Mouse (Mus musculus): Measurements from ENCODE around the gene Gm1043.

The Gm1043 gene

DNA sequence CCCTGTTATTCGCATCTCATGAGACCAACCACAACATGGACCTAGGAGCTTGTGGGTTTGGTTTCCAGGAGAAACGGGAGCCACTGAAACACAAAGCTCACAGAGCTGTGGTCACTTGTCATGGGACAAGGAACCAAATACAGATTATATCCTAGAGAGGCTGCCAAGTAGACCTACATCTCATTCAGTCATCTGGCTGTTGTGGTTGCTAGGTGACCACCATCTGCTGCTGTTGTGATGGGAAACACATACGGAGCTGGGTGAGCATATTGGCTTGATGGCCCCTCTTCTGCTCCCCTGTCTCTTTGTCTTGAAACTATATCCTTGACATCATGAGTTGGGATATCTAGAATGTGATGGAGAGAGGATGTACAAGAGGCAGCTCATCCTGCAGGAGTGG, 112.3 kb downstream of the Gm1043 start:
- no peak for DNase-seq (ENCODE audit: low read depth in 1 of 2, low spot score in 2 of 2)

DNA sequence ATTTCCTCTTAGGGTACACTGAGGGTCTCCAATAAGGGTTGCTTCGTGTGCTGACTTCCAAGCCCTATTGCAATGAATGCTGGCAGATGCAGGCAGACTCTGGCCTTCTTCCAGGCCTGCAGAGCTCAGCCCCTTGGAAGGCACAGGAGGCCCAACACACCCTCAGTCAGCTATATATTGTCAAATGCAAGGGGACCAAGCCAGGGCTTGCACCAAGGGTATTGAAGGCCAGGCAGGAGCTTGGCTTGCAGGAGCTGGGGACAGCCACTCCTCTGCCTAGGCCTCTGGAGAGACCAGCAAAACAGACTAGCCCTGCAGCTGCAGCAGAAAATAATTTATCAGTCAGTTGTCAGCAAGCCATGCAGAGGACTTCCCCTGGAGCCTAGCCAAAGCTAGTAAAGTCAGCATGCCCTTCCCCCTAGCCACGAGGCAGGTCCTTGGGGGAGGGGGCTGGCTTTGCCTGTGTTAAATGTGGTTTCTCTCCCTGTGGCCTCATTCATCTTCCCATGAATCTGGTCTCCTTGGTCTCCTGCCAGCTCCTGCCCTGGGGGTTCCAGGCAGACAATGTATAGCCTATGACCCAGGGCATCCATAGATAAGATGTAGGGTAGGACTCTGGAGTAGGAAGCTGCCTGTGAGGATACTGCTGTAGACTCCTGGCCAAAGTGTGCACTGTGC, 113.0 kb downstream of the Gm1043 start:
- DNase-seq (ENCODE audit: low read depth in 1 of 2, low spot score in 2 of 2), result no peak

DNA sequence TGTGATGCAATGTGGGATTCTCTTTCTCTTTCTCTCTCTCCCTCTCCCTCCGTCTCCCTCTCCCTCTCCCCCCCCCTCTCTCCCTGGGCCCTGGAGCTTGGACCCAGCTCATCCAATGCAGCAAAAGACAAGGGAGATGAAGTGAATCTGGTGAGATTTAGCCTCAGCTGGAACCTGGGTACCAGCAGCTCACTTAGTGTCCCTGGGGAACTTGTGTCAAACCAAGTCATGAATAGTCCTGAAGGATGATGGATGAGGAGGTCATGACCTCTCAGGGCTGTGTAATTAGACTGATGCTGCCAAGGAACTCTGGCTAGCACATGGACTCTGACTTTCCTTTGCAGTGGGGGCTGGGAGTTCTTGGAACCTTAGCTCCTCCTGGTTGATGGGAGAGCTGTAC, 117.1 kb downstream of the Gm1043 start:
- no peak for DNase-seq (ENCODE audit: low read depth in 1 of 2, low spot score in 2 of 2)

DNA sequence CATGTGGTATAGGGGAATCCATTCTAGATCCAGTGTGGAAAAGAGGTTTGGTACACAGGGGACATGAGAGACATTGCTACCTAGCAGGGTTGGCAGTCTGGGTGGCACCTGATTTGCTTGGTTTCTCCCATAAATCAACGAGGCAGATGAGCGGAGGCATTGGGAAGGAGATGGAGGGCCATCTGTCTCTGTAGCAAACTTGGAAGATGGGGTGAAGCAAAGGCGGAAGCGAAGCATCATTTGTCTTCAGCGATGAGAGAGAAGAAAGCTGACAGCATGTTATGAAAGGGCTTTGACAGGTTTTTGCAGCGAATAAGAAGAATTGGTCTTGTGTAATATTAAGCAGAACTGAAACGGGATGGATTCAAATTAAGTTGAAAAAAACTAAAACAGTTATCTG, 119.7 kb downstream of the Gm1043 start:
- DNase-seq (ENCODE audit: low read depth in 1 of 2, low spot score in 2 of 2), result no peak

DNA sequence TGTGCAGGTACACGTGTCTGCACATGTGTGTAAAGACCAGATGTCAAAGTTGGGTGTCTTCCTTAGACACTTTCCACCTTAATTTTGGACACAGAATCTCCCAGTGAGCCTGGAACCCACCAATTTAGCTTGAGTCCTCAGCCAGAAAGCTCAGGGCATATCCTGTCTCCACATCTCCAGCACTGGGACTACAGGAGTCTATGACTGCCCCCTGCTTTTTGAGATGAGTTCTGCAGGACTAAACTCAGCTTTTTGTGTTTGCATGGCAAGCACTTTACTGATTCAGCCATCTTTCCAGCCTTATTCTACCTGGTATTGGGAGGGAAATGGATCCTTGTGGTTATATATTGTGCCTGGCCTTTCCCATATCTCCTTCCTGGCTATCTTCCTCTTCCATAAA, 120.2 kb downstream of the Gm1043 start:
- DNase-seq (ENCODE audit: low read depth in 1 of 2, low spot score in 2 of 2), result no peak

DNA sequence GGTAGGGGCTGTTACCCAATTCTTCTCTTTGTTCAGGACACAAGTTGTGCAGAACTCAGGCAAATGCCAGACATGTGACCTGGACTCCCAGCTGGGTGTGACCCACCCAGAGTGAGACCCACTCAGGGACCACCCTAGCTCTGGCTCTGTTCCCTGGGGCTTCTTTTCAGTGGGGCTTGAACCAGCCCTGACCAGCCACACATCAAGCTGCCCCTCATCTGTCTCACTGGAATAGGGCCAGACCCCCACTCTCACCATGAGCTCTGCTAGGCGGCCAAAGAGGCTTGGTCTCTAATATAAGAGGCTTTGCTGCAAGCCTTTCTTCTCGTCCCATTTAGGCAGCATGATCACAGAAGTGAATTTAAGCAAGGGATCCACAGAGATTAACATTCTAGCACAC, 121.2 kb downstream of the Gm1043 start:
- DNase-seq (ENCODE audit: low read depth in 1 of 2, low spot score in 2 of 2), result no peak

DNA sequence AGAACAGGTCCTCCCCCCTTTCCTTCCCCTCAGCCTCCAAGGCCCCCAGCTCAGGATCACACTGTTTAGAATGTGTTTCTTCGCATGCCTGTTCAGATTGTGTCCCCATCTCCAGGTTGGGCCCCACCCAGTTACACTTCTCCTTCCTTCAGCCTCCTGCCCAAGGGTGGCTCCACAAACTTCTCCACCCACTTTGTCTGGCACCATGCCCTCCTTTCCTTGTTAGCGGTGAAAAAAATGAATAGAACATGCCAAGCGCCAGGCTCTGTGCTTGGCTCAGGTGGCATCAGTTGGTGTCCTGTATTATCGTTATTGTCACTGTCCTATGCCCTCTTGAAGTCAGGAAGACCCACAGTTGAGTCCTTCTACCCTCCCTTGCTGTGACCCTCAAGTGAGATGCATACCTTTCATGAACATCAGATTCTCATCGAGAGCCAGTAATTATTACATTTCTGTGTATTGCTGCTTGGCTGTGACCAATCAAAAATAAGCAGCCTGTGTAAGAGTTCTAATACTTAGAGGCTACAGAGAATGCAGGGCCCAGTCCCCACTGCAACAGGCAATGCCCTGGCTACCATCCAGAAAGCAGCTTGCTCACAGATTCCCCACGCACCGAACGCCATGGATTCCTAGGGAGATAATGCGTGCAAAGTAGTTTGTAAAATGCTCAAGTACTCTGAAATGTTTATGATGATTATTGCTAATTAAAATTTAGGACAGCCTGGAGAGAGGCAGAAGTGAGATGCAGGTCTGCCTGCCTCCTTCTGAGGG, 128.0 kb downstream of the Gm1043 start:
- DNase-seq (ENCODE audit: low read depth in 1 of 2, low spot score in 2 of 2), result no peak

DNA sequence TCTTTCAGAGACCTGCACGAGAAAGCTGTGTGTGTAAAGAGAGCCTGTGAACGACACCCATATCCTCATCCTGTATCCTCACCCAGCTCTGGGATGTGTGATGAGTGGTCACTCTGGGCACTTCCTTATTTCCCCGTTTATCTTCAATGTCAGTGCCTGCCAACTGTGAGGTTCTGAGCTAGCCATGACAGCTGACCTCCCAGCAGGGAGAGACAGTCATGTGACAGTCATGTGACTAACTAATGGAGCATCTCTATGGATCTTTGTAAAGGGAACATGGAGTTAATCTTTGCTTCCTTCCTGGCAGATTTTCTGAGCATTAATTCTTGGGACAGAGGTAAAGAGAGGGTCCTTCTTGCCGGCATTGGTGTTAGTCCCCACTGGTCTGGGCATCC, 128.5 kb downstream of the Gm1043 start:
- DNase-seq (ENCODE audit: low read depth in 1 of 2, low spot score in 2 of 2), result no peak

DNA sequence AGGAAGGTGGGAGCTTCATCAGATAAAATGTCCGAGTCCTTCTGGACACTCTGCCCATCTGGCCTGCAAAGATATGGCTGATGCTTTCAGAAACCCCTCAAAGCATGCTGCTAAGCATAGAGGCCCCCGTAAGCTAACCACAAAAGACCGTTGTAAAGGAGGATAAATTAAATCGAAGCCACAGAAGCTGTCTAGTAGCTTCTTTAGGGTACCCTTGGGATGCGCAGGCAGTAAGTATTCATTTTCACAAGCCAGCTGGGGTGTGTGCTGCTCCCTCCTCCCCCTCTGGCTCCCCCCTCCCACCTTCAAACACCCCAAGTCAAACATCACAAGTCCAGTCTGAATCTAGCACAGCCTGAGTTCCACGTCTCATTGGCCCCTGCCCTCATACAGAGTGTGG, 129.4 kb downstream of the Gm1043 start:
- DNase-seq (ENCODE audit: low read depth in 1 of 2, low spot score in 2 of 2), result no peak

DNA sequence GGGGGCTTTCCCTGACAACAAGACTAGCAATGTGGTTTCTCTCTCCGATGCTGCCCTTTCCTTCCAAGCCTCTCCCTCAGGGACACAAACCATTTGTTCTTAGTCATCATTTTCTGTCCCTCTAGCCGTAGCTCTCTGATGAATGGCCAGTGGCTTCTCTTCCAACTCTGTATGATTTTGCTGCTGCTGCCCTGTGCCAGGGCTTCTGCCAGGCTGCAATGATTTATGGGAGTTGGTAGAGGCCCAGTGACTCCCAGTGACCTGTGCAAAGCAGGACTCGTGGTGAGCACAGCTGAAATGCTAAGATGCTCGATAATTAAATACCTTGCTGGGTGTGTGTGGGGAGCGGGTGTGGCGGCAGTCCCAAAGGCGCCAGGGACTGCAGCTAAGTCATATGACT, 130.1 kb downstream of the Gm1043 start:
- no peak for DNase-seq (ENCODE audit: low read depth in 1 of 2, low spot score in 2 of 2)

DNA sequence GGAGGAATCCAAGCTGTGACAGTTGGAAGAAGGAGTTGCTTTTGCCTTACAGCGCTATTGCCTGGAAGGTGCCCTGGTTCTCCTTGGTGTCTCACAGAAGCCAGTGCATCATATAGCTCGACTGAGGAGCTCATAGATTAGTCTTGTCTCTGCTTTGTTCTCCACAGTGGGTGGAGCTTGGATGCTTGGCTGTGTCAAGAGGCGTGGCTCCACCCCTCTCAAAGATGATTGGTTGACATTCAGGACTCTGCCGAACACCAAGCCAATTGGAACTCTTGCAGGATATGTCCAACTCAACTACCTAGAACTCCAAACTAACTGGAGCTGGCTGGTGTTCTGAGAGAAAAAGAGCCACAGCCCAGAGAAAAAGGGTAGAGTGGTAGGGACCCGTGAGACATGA, 134.4 kb downstream of the Gm1043 start:
- DNase-seq (ENCODE audit: low read depth in 1 of 2, low spot score in 2 of 2), result no peak

DNA sequence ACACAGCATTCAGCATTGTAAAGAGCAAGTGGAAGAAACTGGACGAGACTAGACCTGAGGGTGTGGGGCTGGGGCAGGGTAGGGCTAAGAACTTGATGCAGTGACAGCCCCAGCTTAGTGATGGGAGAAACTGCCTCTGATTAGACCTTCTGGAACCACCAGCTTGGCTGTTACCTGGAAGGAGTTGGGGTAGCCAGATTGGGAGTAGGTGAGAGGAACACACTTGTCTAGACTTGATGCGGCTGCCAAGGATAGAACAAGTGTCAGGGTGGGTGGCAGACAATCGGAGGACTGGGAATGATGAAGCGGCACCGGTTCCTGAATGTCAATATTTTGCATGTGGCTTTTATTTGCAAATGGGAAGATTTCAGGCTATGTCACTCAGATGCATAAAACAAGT, 135.4 kb downstream of the Gm1043 start:
- DNase-seq (ENCODE audit: low read depth in 1 of 2, low spot score in 2 of 2), result no peak

DNA sequence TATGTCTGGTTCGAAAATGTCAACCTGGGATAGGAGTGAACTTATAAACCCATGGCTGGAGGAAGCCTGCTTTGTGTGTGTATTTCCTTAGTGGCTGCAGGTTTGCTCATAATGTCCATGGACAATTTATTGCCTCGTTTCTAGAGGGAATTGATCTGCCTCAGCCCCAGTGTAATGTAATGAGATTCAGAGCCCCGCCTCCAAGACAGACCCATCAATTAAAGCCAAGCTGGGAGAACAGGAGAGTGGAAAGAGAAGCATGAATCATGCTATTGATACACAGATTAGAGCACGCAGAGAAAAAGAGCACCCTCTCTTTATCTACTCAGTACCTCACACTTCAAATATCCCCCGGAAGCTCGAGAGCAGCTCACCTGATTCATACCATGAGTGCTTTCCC, 136.4 kb downstream of the Gm1043 start:
- DNase-seq (ENCODE audit: low read depth in 1 of 2, low spot score in 2 of 2), result no peak

DNA sequence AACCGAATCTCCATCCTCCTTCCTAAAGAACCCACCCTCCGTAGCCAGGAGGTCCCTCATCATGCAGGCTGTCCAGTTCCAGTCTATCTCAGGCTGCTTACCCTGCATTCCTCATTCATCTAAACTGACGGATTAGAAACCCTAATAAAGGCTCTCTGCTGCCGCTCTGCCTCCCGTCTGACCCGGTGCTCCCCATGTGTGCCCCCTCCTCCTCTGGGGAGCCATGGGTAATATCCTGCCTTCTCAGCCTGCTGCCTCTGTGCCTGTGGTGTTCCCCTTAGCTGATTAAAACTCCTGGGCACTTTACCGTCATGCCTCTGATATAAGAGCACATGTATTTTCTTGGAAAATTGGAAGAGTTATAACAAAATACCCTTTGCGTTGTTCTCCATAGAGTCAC, 137.1 kb downstream of the Gm1043 start:
- DNase-seq (ENCODE audit: low read depth in 1 of 2, low spot score in 2 of 2), result no peak

DNA sequence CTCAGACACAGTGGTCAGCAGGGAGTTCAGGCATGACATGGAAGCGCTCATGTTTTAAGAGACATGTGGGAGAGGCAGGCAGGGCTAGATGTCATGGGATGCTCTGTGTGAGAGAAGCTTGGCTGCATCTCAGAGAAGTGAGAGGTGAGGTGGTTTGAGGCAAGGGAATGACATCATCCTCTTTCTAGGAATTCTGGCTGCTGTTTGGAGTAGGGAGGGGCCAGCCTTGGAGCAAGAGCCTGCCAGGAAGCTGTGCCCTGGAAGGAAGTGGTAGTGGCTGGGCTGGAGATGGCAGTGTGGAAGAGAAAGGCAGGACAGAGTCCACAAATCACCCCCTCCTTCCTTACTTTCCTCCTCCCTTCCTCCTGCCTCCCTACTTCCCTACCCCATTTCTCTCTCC, 140.5 kb downstream of the Gm1043 start:
- no peak for DNase-seq (ENCODE audit: low read depth in 1 of 2, low spot score in 2 of 2)

DNA sequence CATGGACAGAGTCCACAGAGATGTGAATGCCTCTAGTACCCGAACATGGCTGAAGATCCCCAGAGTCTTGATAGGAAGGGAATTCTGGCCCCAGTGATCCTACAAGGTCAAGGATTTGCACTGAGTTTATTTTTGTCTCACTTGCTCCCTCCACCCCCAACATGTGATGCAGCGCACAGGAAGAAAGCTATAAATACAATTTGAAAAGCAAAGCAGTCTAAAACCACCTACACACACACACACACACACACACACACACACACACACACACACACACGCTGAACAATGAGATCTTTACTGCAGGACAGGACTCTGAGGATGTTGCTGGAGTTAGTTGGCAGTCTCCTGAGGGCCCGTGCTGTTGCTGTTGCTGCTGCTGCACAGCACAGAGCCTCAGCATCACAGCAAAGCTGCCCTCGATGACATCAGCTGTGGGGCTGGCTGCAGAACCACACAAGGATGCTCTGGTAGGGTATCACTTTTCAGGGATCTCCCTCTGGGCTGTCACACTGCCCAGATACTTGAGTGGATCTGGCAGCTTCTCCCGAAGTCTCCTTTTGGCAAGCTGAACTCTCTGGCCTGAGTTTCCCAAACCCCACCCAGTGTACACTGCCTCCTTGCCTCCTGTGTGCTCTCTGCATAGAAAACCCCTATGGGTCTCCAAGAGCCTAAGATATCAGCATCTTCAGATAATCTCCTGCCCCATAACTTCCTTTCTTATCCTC, 142.9 kb downstream of the Gm1043 start:
- no peak for DNase-seq (ENCODE audit: low read depth in 1 of 2, low spot score in 2 of 2)

DNA sequence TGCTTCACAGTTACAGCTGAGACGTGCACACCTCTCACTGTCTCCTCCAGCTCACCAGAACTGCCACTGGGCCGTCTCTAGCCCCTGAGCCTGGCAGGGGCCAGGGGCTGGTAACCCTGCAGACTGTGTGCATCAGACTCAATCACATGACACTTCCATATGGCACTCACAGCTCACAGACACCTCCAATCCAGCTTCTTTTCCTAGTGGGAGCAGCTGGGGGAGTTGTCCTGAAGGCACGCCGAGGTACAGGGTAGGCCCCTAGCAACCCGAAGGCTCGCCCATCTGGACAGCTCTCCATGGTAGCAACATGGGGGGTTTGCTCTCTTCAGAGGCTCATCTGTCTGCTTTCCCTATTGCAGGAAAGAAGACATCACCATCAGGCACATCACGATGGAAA, 143.7 kb downstream of the Gm1043 start:
- DNase-seq (ENCODE audit: low read depth in 1 of 2, low spot score in 2 of 2), result no peak

DNA sequence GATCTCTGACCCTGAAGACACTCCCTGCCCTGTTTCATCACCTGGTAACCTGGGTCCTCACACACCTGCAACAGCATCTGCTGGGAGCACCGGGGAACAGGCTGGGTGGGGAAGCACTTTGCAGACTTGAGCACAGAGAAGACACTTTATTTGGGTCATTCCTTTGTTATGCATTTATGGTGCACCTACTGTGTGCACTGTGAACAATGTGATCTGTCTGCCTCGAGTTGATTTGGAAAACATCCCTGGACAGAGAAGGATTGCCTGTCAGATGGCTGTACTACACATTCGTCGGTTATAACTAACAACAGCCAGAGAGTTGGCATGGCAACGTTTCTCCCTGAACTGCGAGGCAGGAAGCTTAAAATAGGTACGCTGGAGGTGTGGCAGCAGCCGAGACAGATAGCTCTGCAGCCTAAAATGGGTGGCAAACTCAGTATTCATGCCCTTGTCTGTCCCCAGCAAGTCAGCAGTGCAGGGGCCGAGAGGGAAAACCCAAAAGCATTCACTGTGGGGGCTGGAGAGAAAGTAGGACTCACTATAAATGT, 147.9 kb downstream of the Gm1043 start:
- no peak for DNase-seq (ENCODE audit: low read depth in 1 of 2, low spot score in 2 of 2)

DNA sequence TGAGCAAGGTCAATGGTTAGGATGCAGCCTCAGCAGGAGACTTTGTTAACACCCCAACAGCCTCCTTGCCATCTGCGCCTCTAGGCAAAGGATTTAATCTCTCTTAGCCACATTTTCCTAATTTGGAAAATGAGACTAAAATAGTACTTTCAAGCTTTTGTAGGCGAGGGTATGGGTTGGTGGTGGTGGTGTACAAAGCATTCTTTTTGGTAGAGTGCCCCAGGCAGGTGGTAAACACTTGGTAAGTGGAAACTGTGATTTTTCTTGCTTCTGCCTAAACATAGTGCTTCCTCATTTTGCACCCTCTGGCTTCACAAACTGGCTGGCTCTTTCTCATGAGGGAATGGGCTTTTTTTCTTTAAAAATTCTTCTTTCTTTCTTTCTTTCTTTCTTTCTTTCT, 153.5 kb downstream of the Gm1043 start:
- DNase-seq (ENCODE audit: low read depth in 1 of 2, low spot score in 2 of 2), result no peak

DNA sequence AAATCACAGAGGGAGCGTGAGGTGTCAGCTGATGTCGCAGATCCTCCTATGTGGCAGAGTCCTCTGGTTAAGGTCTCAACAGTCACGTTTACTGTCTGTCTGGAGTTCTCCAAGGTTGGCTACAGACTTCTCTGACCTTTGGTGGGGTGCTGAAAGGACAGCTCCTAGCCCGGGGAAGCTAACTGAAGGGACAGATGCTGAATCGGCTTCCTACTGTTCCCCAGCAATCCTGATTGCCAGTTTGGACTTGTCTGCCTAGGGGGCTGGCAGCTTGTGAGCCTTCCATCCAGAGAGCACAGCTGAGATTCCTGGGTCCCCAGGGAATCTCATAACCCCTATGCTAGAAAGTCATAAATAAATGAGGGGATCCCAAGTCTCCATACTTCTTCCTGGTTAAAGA, 155.4 kb downstream of the Gm1043 start:
- DNase-seq (ENCODE audit: low read depth in 1 of 2, low spot score in 2 of 2), result no peak

DNA sequence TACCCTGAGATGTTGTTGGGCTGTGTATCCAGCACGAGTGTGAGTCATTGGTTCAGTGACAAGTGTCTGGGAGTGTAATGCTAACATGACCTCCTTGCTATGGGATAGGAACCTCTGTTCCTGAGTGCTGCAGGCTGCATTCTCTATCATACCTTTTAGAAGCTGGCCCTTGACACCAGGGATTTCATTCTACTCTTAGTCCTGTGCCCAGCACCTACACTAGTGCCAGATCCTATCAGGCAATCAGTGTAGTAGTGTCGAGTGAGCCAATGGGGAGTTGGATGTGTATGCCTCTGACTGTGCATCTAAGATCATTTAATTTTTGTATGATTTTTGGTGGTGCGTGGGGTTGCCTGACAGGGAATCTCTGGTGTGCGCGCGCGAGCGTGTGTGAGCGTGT, 156.1 kb downstream of the Gm1043 start:
- no peak for DNase-seq (ENCODE audit: low read depth in 1 of 2, low spot score in 2 of 2)

DNA sequence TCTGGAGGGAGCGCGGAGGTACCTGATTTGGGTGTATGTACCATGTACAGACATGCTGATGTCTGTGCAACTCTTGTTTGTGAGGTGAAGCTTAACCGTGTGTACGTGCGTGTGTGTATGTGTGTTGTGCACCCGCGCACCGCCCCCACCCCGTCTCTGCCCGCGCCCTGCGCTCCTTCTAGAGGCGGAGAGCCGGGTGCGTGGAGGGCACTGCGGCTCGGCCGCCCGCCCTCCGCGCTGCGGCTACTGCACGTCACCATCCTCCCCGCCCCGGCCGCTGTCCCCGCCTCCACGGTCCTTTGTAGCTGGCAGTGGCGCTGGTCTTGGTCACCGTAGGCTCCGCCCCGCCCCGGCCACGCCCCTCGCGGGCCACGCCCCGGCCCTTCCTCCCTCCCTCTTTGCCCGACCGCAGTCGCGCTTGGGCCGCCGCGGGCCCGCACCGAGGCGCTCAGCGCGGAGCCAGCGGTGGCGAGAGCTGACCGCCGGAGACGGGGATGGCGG, 156.5 kb downstream of the Gm1043 start, which contains the start of gene Crmp1:
Crmp1 (plus strand) TSS at position 290 of the 501 bp plus-strand sequence.
- no peak for DNase-seq (ENCODE audit: low read depth in 1 of 2, low spot score in 2 of 2)

Data from monocyte, adult 2 months (primary cell).